Mouse (Mus musculus) urinary bladder, postnatal 36 days (tissue): ENCODE data around the gene Colgalt1.

Source experiments
- DNase-seq, 2 experiments: peaks; one replicate each; pipeline ENCODE4 v3.0.0; 2022; ENCODE audit warnings: low spot score in 2 of 2, mixed read lengths in 1 of 2

Gene Colgalt1

GRCm38 (mm10) chr8:71668220-71668975 lies 57.6 kb downstream of the Colgalt1 start:
- no peak for DNase-seq

GRCm38 (mm10) chr8:71670198-71670597 lies 59.4 kb downstream of the Colgalt1 start:
- no peak for DNase-seq

- DNase-seq: no peak
Observed at GRCm38 (mm10) chr8:71670621-71671548, 60.1 kb downstream of the Colgalt1 start.

- DNase-seq: peak; percentile 83 to 88
Observed at GRCm38 (mm10) chr8:71671549-71671965, 60.8 kb downstream of the Colgalt1 start, which contains the start of gene Unc13a. Gene Unc13a (minus strand): TSS chr8:71671757.

DNA sequence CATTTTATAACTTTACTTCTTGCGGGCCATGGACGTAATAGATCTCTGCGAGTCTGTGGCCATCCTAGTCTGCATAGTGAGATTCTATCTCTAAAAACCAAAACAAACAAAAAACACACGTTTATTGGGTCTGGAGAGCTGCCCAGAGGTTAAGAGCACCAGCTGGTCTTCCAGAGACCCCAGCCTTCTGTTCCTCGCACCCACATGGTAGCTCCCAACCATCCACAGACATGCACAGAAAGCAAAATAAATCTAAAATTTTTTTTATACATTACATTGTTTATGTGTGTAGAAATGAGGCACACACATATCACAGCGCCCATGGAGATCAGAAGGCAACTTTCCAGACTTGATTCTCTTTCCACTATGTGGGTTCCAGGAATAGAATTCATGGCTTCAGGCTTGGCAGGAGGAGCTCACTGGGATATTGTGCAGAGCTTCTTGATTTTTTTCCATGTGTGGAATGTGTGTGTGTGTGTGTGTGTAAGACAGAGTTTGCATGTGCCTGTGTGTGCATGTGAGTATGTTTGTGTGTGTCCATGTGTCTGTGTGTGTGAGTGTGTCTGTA lies 61.5 kb downstream of the Colgalt1 start:
- DNase-seq: no peak

- DNase-seq: no peak
Observed at GRCm38 (mm10) chr8:71674071-71674470, 63.3 kb downstream of the Colgalt1 start.
